Comparison of ENCODE assay signal across 23 mouse cellular contexts in genomic region chr19:3995505-3995904, GRCm38 (mm10). TPM values are rescaled to one million over a fixed set of nuclear protein-coding genes. Genes with fewer than 3 reads are reported as not detected.
"Had no signal": no experiment of that assay in that cellular context is flagged by ENCODE, and none has a peak within 500 bp of the region (broad histone marks: within the 10 kb centered on the region; RNA-seq: fewer than 3 reads in every experiment).

No protein-coding gene starts in this region.

- ATAC-seq: liver, embryonic 12.5 days had no signal

- H3K9me3 ChIP-seq: limb, embryonic 10.5 days; limb, embryonic 13.5 days; liver, embryonic 12.5 days; liver, embryonic 15.5 days; lung, embryonic 15.5 days; neural tube, embryonic 12.5 days; neural tube, embryonic 15.5 days had no signal

- DNase-seq: kidney, adult 11 months; kidney, postnatal 14 days; layer of hippocampus, adult 9-11 months; liver; midbrain, embryonic 14.5 days; right cerebral cortex, adult 18-20 months; right cerebral cortex, postnatal 14 days; right cerebral cortex, postnatal 4 days; thymus, adult 2 months; thymus, postnatal 14 days; thymus, postnatal 4 days had no signal

- H3K9ac ChIP-seq: limb, embryonic 13.5 days; liver, embryonic 12.5 days; liver, embryonic 15.5 days; lung, embryonic 15.5 days; neural tube, embryonic 12.5 days; neural tube, embryonic 15.5 days had no signal

- H3K4me3 ChIP-seq: layer of hippocampus, adult 2 months; limb, embryonic 10.5 days; limb, embryonic 13.5 days; liver, embryonic 12.5 days; liver, embryonic 15.5 days; lung, embryonic 15.5 days; neural tube, embryonic 12.5 days; neural tube, embryonic 15.5 days had no signal

- H3K4me2 ChIP-seq: limb, embryonic 13.5 days; liver, embryonic 12.5 days; liver, embryonic 15.5 days; lung, embryonic 15.5 days; midbrain, embryonic 11.5 days; neural tube, embryonic 12.5 days; neural tube, embryonic 15.5 days had no signal

- H3K27ac ChIP-seq: layer of hippocampus, adult 2 months; limb, embryonic 10.5 days; limb, embryonic 13.5 days; liver, embryonic 12.5 days; liver, embryonic 15.5 days; lung, embryonic 15.5 days; neural tube, embryonic 12.5 days; neural tube, embryonic 15.5 days; stomach, postnatal 0 days had no signal

- H3K27me3 ChIP-seq: limb, embryonic 13.5 days; lung, embryonic 15.5 days; neural tube, embryonic 12.5 days; neural tube, embryonic 15.5 days had no signal

- H3K36me3 ChIP-seq: limb, embryonic 10.5 days; limb, embryonic 13.5 days; liver, embryonic 12.5 days; liver, embryonic 15.5 days; lung, embryonic 15.5 days; neural tube, embryonic 12.5 days; neural tube, embryonic 15.5 days had no signal

RNA-seq across cellular contexts. Expression of gene Tbx10, which starts 3.0 kb away (rescaled TPM):
- polyA plus RNA-seq: large intestine, adult 2 months; limb, embryonic 13.5 days; lung, embryonic 15.5 days; midbrain, embryonic 11.5 days; midbrain, embryonic 14.5 days; neural tube, embryonic 12.5 days; stomach, embryonic 14.5 days; stomach, postnatal 0 days had no signal
